Mouse (Mus musculus) fat pad, adult 2 months (tissue): ENCODE measurements around the gene Foxi1.
"Not testable (repeated sequence)": the region's sequence is repeated elsewhere in the genome, so short reads cannot be mapped to it uniquely, and the experiment has no call there.

Source experiments
- DNase-seq: peaks from one replicate; pipeline ENCODE4 v3.0.0-alpha.2; 2011; ENCODE audit warnings: low read depth, low spot score; ENCODE audit errors: extremely low read depth

The Foxi1 gene

DNA sequence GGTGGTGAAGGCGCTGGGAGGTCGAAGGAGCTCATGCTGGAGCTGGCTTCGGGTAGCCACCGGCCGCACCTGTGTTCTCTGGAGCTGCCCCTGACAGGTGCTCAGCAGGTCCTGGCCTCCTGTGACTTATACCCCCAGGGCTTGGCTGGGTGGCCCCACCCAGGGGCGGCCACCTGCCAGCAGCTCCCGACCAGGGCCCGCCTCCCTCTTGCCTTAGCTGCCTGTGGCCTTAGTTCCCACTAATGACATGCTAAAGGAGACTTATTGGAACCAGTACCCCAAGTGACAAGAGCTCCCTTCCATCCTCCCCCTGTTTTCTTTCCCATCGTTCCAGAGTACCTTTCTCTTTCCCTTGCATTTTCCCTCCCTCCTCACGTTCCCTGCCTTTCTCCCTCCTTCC lies at the start of gene Foxi1:
TSS of gene Foxi1 (minus strand) at position 101 of the 400 bp plus-strand sequence.
- no peak for DNase-seq

DNA sequence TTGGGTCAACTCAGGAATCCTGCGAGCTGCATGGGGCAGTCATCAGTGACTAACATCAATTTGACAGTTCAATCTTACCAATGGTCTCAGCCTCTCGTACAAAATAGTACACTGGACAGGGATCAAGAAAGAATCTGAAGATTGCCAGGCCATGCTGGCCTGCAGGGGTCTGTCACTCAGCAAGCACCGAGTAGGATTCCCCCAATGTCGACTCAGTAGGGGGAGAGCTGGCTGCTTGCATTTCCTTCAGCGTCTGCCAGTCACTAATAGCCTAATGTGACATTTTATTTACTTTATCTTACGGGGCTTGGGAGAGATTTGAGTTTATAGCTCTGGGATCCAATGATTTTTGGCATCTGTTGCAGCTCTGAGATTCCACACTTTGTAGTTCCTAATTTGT lies 35.1 kb upstream of the Foxi1 start:
- no peak for DNase-seq

DNA sequence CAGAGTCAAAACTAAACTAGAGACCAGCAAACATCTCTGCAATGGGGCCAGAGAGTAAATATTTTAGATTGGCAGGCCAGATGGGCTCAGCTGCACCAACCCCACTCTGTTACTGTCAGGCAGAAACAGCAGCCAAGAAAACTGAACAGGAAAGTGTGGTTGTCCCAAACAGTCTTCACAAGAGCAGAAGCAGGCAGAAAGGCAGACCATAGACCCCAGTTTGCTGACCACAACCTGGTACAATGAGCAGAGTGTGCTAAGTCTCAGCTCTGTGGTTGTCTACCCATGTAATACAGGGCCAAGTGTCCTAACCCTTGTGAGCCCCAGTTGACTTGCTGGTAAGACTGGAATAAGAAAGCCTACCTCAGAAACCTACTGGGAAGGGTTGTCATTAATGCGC lies 32.4 kb upstream of the Foxi1 start:
- DNase-seq: no peak

DNA sequence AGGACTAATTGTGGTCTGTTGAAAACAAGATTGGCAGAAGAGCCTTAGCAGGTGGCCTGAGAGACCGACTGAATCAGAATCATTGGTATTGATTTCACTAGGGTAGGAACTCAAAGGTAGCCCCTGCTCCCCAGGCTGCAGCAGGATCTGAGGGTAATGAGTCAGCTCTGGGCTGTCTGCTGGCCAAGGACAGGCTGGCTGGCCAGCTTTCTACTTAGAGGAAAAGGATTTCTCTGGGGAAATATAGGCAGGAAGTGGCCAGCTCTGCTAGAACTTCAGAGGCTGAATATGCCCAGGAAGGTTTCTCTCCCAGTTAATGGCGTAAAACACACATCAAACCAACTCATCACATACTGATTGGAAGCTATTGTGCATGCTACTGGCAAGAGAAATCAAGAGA lies 31.8 kb upstream of the Foxi1 start:
- no peak for DNase-seq

DNA sequence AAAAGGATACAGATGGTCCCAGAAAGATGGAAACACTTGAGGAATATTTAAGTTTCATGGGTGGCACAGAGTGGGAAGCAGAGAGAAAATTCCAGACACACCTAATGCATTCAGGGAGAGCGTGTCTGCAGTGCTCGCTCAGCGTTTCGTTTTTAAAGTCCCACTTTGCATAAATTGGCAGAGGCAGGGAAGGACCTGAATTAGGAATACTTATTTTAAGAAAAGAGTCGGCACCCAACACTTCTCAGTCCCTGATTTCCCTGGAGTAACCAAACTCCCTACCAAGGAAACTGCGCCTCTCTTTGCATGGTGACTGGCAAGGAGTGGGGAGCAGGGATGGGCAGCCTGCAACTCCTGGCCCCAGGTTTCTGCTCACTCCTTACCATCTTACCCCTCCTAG lies 29.0 kb upstream of the Foxi1 start:
- no peak for DNase-seq

DNA sequence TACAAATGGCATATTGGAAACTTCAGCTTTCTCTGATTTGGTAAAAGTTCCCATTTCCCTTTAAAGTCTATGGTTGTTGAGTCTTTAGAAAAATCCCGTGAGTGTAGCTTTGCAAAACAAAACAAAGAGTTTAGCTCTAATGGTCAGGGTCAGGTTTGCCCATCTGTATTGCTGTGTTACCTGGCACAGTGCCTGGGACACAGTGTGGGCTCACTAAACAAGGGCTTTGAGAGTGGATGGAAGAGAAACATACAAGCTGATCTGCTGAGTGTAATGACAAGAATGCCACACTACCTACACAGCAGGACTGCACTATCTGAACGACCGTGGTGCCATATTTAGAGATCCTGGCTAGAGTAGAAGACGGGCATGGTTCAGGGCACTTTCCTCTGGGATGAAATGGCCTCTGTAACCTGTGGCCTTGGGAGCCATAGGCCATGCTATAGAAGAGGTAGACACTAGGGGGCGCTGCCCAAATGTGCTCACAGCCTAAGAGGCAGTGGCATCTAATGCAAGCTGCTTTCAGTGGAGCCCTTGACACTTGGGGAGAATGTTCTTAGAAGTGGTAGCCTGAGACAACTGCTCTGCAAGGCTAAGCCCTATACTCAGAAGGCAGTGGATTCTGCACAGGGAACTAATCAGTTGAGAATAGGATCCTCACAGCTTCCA lies 28.3 kb upstream of the Foxi1 start:
- DNase-seq: no peak

DNA sequence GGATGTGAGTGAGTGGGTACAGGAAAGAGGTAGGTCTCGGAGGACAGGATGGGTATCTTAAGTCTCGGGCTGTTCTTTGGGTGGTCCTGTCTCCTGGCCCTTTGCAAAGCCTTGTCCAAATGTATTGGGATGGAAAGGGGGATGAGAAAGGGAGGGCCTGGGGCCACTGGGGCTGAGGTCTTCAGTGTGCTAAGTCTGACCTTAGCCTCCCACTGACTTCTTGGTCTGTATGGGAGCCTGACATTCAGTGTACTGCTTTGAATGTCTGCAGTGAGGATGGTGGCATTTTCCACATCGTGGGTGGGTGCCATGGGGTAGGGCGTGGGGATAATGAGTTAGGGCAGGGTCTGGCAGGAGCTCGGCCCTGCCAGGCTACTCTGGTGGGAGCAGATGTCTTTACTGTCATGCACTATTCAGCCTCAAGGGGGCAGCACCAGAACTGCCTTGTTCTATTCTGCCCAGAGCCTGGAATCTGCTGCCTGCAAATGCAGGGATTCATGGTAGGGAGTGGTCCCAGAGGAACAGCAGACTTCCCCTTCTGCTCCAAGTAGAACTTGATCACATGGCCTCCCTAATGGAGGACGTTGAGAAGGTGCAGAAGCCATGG lies 21.0 kb upstream of the Foxi1 start:
- no peak for DNase-seq

DNA sequence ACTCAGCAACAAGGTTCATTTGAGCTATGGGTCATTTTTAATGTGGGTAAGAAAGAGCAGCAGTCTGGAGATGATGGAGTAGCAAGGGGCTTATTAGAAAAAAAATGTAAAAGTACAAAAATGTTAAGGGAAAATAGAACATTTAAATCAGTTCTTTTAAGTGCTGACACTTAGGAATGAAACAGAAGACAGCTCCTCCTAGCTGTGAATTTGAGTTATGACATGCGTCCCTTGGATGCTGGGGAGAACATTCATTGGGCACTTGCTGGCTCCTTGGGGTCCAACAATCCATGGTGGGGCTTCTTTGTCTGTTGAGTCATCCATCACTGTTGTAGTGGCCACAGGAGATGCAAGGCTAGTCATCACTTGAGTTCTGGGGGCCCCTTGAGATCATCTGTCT lies 19.3 kb upstream of the Foxi1 start:
- DNase-seq: no peak

DNA sequence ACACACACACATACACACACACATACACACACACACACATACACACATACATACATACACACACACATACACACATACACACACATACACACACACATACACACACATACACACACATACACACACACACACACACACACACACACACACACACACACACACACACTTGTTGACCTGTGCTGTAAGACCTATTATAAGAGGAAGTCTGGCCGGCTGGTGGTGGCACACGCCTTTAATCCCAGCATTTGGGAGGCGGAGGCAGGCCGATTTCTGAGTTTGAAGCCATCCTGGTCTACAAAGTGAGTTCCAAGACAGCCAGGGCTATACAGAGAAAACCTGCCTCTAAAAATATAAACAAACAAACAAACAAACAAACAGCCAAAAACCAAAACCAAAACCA lies 12.7 kb upstream of the Foxi1 start:
- not testable (repeated sequence) for DNase-seq

DNA sequence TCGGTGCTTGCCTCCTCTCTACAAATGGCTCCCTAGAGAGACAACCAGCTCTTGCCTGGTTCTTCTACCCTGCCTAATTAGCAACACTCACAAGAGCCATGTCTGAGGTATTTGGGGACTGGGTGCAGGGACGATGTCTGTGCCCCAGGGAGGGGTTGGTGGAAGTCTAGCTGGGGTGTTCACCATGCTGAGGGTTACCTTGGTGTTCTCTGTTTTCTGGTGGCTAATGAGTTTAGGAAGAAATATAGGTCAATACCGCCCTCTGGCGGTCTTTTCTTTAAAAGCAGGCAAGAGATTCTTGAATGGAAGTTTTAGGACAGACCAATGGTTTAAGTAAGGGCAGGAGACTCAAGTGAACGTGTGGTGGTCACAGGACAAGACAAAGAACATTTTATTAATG lies 5.0 kb upstream of the Foxi1 start:
- no peak for DNase-seq

DNA sequence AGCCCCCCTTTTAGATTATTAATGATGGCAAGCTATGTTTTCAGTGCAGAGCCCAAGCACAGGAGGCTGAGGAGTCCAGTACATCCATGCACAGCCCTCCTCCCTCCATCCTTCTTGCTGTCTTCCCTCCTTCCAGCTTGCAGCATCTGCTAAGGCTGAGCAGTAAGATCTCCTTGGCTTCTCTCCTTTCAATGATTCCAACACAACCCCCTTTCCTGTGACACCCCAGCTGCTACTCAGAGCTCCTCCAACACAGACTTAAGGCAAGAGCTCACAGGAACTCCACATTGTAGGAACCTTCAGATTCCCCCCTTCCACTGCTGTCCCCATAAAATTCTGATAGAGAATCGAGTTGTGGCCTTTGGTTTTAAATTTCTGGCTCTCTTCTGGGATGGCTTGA lies 5.1 kb downstream of the Foxi1 start:
- DNase-seq: no peak

DNA sequence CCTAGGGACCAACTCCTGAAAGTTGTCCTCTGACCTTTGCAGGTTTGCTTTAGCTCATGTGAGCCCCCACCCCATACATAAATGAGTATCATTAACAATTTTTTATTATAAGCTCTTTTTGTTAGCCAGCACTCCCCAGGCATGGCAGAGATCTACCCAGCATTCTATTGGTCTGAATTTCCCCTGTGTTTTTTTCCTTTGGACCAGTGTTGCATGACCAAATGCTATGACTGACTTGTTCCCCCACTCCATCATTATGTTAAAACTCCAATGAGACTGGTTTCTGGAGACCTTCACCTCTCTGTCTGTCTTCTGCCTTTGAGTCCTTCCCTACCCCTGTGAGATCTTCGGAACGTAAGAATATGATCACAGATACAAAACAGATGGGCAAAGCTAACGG lies 12.7 kb downstream of the Foxi1 start:
- no peak for DNase-seq

DNA sequence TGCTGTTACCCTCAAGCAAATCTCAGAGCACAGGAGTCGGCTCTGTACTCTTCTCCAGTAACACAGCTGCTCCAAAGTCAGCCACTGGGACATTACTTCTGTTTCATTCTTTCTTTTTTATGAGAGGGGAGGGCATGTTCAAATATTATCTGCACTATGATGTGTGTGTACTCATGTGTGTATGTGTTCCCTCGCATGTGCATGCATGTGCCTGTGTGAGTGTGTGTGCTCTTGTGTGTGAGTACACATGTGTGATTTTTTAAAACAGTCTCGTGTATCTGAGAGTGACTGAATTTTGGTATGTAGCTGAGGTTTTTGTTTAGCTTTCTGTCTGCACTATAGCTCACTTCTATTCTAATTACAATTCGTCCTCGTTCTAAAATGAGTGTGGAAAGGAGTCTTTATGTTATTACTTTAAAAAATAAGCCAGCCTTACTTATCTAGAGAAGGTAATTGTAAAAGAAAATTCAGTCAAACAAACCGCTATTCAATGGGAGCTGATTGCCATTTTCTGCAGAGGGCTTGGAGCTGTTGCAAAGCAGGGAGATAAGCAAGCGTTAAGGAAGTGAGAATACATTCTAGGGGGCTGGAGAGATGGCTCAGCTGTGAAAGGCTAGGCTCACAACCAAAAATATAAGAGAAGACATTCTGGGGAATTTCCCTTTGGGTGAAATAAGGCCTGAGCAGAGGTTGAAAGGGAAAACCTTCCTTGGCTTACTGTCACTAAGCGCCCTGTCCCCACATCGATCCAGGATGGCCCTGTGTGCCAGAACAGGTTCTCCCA lies 13.5 kb downstream of the Foxi1 start:
- DNase-seq: no peak

DNA sequence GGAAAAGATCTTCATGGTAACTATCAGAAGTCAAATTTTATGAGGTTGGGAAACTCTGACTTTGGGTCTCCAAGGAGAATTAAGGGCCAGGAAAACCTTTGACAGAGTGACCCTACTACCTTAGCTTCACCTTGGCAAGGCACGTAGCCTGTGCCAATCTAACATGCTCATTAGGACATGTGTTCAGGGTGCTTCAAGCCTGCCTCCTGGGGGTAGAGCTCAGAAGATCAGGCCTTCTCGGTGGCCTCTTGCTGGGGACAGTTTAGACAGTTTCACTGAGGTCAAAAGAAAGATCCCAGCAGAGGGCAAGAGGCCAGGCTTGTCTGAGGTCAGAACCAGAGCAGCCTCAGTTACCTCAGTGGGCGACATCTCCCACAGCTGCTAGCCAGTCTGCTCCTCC lies 14.2 kb downstream of the Foxi1 start:
- DNase-seq: no peak

DNA sequence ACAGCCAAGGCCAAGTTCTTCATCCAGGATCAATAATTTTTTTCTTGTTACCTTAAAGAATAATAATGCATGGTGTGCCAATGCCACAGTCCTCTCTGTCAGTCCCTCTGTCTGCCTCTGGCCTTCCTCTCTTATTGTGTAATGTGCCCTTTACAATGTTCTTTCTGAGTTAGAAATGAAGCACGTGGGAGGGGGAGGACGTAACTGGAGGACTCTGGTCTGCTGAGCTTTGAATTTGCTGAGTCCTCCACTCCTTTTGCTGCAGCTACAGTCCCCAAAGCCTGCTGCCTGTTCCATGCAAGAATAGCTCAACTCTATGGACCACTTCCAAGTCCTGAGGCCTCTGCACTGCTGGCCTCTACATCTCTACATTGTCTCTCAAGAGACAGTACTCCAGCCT lies 23.6 kb downstream of the Foxi1 start:
- DNase-seq: peak; percentile 62

DNA sequence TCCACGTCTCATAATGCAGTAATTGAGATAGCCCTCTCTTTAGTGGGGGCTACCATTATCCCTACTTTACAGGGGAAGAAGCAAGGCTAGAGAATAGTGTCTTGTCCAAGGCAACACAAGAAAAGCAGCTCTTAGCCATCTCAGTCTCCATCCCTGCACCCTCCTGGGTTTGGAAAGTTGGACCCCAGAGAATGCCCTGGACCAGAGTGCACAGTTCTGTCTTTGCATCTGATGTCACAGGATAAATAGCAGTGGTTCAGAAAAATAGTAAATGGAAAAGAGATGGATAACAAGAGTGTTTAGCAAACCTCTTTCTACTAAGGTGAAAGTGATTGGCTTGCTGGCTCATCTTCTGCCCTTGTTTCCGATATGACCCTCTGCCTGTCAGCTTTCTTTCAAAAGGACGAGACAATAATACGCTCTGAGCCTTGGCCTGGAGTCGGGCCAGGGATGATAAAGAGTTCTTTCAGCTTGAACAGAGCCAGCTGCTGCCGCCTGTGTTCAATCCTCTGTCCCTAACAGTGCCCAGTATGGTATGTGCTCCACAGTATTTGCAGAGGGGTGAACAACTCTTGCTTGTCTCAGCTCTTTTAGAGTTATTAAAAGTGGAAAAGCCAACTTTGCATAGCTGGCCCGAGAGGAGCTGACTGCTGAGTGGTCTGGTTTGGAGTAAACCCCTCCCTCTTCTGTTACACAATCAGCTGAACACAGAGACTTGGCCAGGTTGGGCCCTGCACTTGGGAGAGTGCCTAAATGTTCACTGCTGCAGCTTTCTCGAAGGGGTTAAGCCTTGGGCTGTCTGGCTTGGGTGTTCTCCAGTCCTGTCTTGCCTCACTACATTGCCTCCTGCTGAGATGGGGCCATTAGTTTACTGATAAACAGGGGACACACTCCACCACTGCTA lies 26.4 kb downstream of the Foxi1 start:
- peak; percentile 56 for DNase-seq

DNA sequence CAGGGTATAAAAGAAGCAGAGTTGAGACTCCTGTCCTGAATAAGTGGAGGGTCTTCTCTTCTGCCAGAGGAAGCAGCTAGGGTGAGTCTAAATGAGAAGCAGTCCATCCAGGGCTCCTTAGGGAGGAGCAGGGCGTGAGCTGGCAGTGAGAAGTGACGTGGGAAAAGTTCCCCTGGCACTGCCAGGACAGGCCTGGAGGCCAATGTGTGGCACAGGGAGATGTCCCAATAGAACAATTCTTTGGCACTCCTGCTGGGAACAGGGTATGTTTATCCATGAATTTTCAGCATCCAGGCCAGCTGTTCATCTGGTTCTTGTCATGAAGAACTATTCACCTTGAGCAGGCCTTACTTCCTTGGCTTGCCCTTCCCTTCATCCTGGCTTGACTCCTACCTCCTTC lies 29.1 kb downstream of the Foxi1 start:
- DNase-seq: peak; percentile 67

DNA sequence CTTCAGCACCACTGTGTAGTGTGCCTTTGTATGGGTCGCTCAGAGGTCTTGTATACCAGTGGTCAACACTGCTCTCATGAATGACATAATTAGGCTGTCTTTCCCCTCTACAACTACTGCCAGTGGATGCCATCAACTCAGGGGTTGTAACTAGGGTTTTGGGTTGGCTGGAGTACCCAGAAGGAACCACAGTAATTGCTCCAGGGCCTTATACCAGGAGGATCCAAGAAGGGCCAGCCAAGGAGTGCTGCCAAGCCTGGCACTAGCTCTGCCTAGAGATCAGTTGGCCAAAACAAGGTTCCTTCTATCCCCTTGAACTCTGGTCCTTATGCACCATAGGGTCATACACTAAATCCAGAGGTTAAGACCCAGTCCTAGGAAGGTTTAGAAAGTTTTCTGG lies 31.5 kb downstream of the Foxi1 start:
- no peak for DNase-seq

DNA sequence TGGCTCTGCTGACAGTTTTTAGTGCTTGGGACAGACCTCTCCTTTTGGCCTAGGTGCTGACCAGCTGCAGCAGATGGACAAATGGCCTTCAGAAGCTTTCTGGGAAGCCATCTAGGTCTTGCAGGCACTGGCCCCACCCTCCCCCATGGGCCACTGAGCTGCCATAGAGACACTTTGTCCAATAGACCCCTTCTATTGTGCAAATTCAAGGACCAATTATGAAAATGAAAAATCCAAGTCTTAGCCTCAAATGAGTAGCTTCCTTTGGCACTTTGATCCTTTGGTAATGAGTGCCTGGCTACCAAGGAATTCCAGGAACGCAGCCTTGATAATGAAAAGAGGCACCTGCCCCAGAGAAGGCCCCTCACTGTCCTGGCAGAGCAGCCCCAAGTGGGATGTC lies 36.7 kb downstream of the Foxi1 start:
- no peak for DNase-seq

DNA sequence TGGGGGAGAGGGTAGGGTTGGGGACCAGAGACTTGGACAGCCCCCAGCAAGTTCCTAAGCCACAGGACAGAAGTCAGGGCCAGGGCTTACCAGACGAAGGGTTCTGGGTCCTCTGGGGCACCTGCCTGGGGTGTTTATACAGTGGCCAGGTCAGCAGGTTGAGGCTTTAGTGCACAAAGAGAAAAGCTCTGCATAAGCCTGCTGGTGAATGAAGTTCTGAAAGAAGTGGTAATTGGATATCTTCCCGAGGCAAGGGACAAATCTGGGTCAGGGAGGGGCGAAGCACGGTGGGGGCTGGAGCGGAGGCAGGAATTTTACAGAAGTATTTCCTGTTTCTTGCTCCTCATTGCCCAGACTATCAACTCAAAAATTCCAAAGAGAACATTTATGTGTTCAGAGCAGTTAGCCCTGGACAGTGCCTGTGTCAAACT lies 38.4 kb downstream of the Foxi1 start:
- no peak for DNase-seq

DNA sequence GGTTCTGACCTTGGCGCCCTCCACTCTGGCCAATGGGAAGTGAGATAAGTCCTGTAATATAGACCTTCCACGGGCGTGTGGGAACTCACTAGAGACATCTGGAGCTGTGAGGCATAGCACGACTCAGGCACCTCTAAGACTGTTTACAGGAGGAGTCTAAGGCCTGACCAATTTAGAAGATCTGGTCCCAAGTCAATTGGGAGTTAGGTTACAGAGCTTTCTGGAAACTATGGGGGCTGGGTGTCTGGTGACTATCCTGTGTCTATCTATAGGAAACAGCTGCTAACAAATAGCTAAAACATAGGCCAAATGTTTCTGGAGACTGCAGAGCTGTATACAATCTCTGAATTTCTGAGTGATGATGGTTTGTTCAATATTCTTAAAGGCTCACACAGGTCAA lies 41.5 kb downstream of the Foxi1 start:
- DNase-seq: no peak
